Mouse (Mus musculus): ENCODE data around the gene Pidd1.

- peak; percentile 48; the same call in 1 of the 2 replicates for TF ChIP-seq CTCF (IDR thresholded peaks at IDR 0.05; ENCODE audit: borderline replicate concordance, insufficient read depth, low read length)
- no peak for TF ChIP-seq POLR2A (IDR thresholded peaks at IDR 0.05; ENCODE audit: low read depth, low read length)
Measured at GRCm38 (mm10) chr7:141394771-141395170, 49.1 kb downstream of the Pidd1 start.
